Mouse (Mus musculus): ENCODE data around the gene Tia1.

The Tia1 gene

DNA sequence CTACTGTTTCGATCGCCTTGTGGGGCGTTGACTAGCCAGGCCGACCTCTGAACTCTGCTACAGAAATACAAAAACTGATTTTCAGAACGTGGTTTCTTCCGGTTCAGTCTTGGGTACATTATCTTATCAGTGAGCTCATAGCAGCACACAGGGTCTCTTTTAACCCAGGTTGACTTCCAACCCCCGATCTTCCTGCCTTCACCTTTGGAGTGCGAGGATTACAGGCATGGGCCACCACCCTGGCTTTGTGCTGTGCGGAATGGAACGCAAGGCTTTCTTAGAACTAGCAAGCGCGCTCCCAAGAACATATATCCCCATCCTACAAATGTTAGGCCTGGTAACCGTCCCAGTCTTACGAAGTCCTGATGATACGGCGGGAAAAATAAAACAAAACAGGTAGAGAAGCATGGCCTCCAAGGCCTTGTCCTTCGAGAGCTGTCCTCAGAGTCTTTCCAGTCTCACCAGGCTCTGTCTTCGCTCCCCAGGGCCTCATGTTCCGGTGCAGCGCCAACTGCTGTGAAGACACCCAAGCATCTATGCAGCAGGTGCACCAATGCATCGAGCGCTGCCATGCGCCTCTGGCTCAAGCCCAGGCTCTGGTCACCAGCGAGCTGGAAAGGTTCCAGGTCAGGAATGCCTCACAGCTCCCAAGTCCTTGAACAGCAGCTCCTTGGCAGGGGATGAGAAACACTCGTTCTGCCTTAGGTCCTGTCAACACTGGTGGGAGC, 37.7 kb upstream of the Tia1 start:
- TF ChIP-seq POU5F1 (IDR thresholded peaks at IDR 0.05; ENCODE audit: borderline replicate concordance, low read length) (no peak), CTCF (conservative IDR thresholded peaks at IDR 0.05; ENCODE audit: low read length) (no peak), NANOG (IDR thresholded peaks at IDR 0.05; ENCODE audit: borderline replicate concordance, low read length) (no peak)
- Histone ChIP-seq H3K4me1 (replicated peaks; ENCODE audit: low read depth, low read length) (peaks cover 46% of the 10 kb centered on the region), H3K9me3 (ENCODE audit: low read length) (no peaks in the 10 kb centered on the region), H3K36me3 (ENCODE audit: insufficient read depth, low read length) (peaks cover 35% of the 10 kb centered on the region), H3K4me3 (replicated peaks; ENCODE audit: low read length) (peak overlapping the region; percentile 96), H3K27me3 (ENCODE audit: insufficient read depth, low read length) (peaks cover 3% of the 10 kb centered on the region)

DNA sequence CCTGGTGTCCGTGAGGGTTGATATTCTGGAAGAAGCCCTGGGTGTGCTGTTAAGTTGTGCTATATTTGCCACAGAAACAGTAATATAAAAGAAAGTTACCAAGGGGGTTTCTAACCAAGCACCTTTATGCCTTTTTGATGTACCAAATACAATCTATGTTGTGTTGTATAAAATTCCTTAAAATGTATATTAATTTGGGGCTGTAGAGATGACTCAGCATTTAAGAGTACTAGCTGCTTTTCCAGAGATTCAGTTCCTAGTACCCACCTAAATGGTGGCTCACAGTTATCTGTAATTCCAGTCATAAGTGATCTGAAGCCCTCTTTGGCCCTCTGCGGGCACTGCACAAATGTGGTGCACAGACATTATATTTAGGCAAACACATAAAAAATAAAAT, 37.2 kb upstream of the Tia1 start:
- peaks cover 3% of the 10 kb centered on the region for H3K27me3 ChIP-seq (ENCODE audit: insufficient read depth, low read length)
- H3K4me1 ChIP-seq (replicated peaks; ENCODE audit: low read depth, low read length): peaks cover 46% of the 10 kb centered on the region
- H3K4me3 ChIP-seq (replicated peaks; ENCODE audit: low read length): peak overlapping the region; percentile 96
- H3K36me3 ChIP-seq (ENCODE audit: insufficient read depth, low read length): peaks cover 35% of the 10 kb centered on the region
- H3K9me3 ChIP-seq (ENCODE audit: low read length): no peaks in the 10 kb centered on the region
- TF ChIP-seq POU5F1 (IDR thresholded peaks at IDR 0.05; ENCODE audit: borderline replicate concordance, low read length): no peak
- no peak for TF ChIP-seq NANOG (IDR thresholded peaks at IDR 0.05; ENCODE audit: borderline replicate concordance, low read length)
- TF ChIP-seq CTCF (conservative IDR thresholded peaks at IDR 0.05; ENCODE audit: low read length): no peak

DNA sequence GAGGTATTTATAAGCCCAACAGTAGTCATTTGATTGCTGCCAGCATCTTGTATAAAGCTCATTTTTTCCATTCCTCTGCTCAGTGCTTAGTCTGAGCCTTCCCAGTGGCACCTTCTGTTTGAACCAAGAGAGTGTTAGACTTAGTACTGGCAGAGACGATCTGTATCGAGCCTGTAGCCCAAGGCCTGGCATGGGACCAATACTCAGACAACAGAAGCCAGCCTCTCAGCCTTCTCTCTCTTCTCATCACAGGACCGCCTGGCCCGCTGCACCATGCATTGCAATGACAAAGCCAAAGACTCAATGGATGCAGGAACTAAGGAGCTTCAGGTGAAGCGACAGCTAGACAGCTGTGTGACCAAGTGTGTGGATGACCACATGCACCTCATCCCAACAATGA, 35.5 kb upstream of the Tia1 start:
- Histone ChIP-seq H3K4me3 (replicated peaks; ENCODE audit: low read length) (no peak overlapping the region), H3K4me1 (replicated peaks; ENCODE audit: low read depth, low read length) (peaks cover 60% of the 10 kb centered on the region), H3K27me3 (ENCODE audit: insufficient read depth, low read length) (peaks cover 3% of the 10 kb centered on the region), H3K36me3 (ENCODE audit: insufficient read depth, low read length) (peaks cover 48% of the 10 kb centered on the region), H3K9me3 (ENCODE audit: low read length) (no peaks in the 10 kb centered on the region)
- TF ChIP-seq NANOG (IDR thresholded peaks at IDR 0.05; ENCODE audit: borderline replicate concordance, low read length): no peak
- TF ChIP-seq POU5F1 (IDR thresholded peaks at IDR 0.05; ENCODE audit: borderline replicate concordance, low read length): no peak

DNA sequence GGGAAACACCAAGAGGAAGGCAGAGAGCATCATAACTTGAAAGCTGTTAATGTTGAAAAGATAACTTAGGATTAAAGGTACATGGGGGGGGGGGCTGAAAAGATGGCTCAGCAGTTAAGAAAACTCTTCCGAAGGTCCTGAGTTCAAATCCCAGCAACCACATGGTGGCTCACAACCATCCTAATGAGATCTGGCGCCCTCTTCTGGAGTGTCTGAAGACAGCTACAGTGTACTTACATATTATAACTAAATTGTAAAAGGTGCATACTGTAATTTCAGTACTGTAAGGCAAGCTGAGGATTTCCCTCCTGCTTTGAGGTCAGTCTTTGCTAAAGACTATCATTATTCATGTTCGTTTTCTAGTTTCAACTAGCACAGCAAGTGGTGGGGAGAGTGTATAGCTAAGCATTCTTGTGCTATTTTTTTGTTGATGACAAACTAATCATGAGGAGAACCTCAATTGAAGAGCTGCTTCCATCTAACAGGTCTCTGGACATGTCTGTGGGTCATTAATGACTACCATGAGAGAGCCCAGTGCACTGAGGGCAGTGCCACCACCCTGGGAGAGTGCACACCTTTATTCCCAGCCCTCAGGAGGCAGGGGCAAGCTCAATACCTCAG, 33.8 kb upstream of the Tia1 start:
- H3K9me3 ChIP-seq (ENCODE audit: low read length): no peaks in the 10 kb centered on the region
- H3K4me3 ChIP-seq (replicated peaks; ENCODE audit: low read length): peak overlapping the region; percentile 100
- H3K36me3 ChIP-seq (ENCODE audit: insufficient read depth, low read length): peaks cover 63% of the 10 kb centered on the region
- no peaks in the 10 kb centered on the region for H3K27me3 ChIP-seq (ENCODE audit: insufficient read depth, low read length)
- peaks cover 60% of the 10 kb centered on the region for H3K4me1 ChIP-seq (replicated peaks; ENCODE audit: low read depth, low read length)
- no peak for TF ChIP-seq NANOG (IDR thresholded peaks at IDR 0.05; ENCODE audit: borderline replicate concordance, low read length)
- no peak for TF ChIP-seq POU5F1 (IDR thresholded peaks at IDR 0.05; ENCODE audit: borderline replicate concordance, low read length)
- TF ChIP-seq CTCF (conservative IDR thresholded peaks at IDR 0.05; ENCODE audit: low read length): peak; percentile 30

DNA sequence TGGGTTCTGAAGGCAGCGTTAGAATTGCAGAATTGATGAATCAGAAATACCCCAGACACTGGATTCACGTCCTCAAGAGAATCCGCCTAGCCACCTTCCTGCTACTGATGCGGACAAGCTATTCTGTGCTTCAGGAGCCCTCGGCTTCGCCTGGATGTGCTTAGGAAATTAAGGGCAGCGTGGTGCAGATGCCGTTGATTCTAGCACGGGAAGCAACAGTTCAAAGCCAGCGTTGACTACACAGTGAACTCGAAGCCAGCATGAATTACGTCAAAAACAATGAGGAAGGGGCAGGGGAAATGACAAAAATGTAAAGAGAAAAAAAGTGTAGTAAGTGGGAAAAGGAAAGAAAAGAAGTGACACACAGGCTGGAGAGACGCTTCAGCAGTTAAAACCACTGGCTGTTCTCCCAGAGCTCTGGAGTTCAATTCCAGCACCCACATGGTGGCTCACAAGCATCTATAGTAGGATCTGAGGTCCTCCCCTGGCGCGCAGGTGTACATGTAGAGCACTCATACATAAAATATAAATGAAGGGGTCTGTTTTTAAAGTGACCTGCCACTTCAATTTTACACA, 33.2 kb upstream of the Tia1 start, which contains the start of gene Snrpg:
TSS of gene Snrpg (plus strand) at position 541 of the 576 bp plus-strand sequence.
- Histone ChIP-seq H3K4me3 (replicated peaks; ENCODE audit: low read length) (peak within 1 kb of the TSS; percentile 100), H3K9me3 (ENCODE audit: low read length) (no peaks in the 10 kb centered on the region), H3K4me1 (replicated peaks; ENCODE audit: low read depth, low read length) (peaks cover 62% of the 10 kb centered on the region), H3K36me3 (ENCODE audit: insufficient read depth, low read length) (peaks cover 69% of the 10 kb centered on the region), H3K27me3 (ENCODE audit: insufficient read depth, low read length) (no peaks in the 10 kb centered on the region)
- TF ChIP-seq NANOG (IDR thresholded peaks at IDR 0.05; ENCODE audit: borderline replicate concordance, low read length) (no peak), CTCF (conservative IDR thresholded peaks at IDR 0.05; ENCODE audit: low read length) (no peak), POU5F1 (IDR thresholded peaks at IDR 0.05; ENCODE audit: borderline replicate concordance, low read length) (no peak)

DNA sequence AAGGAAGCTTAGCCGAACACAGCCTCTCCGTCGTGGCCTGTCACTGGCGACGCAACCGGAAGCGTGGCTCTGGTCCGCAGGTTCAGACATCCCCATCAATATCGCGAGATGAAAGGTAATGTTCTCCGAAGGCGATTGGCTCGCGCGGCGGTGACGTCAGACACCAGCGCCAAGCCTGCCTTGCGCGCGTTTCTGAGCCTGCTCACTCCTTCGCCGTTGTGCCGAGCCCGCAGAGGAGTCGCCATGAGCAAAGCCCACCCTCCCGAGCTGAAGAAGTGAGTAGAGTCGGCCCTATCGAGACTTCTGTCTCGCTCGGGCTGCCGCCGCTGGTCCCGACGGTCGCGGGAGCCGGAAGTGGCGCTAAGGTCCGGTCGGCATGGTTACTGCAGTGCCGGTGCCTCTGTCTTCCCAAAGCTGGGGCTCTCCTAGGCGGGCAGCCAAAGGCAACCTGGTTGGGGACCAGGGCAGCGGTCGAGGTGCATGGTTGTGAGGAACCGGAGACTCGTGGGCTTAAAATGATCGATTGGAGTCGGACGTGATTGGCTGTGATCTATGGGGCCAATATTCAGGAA, 32.6 kb upstream of the Tia1 start:
- peaks cover 61% of the 10 kb centered on the region for H3K4me1 ChIP-seq (replicated peaks; ENCODE audit: low read depth, low read length)
- no peaks in the 10 kb centered on the region for H3K27me3 ChIP-seq (ENCODE audit: insufficient read depth, low read length)
- peak overlapping the region; percentile 100 for H3K4me3 ChIP-seq (replicated peaks; ENCODE audit: low read length)
- TF ChIP-seq POU5F1 (IDR thresholded peaks at IDR 0.05; ENCODE audit: borderline replicate concordance, low read length) (no peak), CTCF (conservative IDR thresholded peaks at IDR 0.05; ENCODE audit: low read length) (no peak), NANOG (IDR thresholded peaks at IDR 0.05; ENCODE audit: borderline replicate concordance, low read length) (no peak)
- no peaks in the 10 kb centered on the region for H3K9me3 ChIP-seq (ENCODE audit: low read length)
- peaks cover 74% of the 10 kb centered on the region for H3K36me3 ChIP-seq (ENCODE audit: insufficient read depth, low read length)

DNA sequence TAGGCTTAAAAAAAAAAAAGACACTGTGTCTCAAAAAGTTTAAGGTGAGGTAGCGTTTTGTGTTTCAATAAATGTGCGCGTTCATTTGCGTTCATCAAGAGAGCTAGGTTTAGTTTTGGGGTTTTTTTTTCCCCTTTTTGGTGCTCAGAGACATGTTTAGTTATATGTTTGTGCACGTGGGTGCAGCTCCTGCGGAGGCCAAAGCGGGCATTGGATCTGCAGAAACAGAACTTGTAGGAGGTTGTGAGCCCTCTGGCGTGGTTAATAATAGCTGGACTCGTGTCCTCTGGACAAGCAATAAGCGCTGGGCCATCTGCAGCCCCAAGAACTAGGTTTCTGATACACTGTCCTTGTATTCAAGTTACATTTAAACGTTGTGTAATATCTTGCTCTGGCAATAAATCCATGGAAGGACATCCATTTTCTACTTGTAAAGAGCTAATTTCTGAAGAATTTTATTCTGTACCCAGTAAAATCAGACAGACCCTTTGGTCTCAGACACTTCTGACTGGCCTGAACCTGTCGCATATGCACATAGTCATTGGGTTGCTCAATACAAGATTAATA, 32.0 kb upstream of the Tia1 start:
- H3K9me3 ChIP-seq (ENCODE audit: low read length): no peaks in the 10 kb centered on the region
- H3K4me1 ChIP-seq (replicated peaks; ENCODE audit: low read depth, low read length): peaks cover 54% of the 10 kb centered on the region
- peak overlapping the region; percentile 100 for H3K4me3 ChIP-seq (replicated peaks; ENCODE audit: low read length)
- no peaks in the 10 kb centered on the region for H3K27me3 ChIP-seq (ENCODE audit: insufficient read depth, low read length)
- TF ChIP-seq NANOG (IDR thresholded peaks at IDR 0.05; ENCODE audit: borderline replicate concordance, low read length) (no peak), CTCF (conservative IDR thresholded peaks at IDR 0.05; ENCODE audit: low read length) (no peak), POU5F1 (IDR thresholded peaks at IDR 0.05; ENCODE audit: borderline replicate concordance, low read length) (no peak)
- peaks cover 74% of the 10 kb centered on the region for H3K36me3 ChIP-seq (ENCODE audit: insufficient read depth, low read length)

DNA sequence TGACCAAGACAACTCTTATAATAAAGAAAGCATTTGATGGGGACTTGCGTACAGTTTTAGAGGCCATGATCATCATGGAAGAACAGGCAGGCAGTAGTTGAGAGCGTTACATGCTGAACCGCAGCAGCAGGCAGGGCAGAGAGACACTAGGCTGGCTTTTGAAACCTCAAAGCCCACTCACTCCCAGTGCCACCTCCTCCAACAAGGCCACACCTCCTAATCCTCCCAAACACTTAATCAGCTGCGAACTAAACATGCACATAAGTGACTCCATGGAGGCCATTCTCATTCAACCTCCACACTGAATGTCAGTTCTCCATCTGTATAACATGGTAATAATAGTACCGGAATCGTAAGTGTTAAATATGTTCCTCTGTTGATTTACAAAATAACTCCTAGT, 30.5 kb upstream of the Tia1 start:
- TF ChIP-seq POU5F1 (IDR thresholded peaks at IDR 0.05; ENCODE audit: borderline replicate concordance, low read length): no peak
- no peak for TF ChIP-seq NANOG (IDR thresholded peaks at IDR 0.05; ENCODE audit: borderline replicate concordance, low read length)
- no peak for TF ChIP-seq CTCF (conservative IDR thresholded peaks at IDR 0.05; ENCODE audit: low read length)
- peaks cover 74% of the 10 kb centered on the region for H3K36me3 ChIP-seq (ENCODE audit: insufficient read depth, low read length)
- H3K9me3 ChIP-seq (ENCODE audit: low read length): no peaks in the 10 kb centered on the region

More for the DNA sequence above, 30.5 kb upstream of the Tia1 start:
- Histone ChIP-seq H3K4me1 (replicated peaks; ENCODE audit: low read depth, low read length) (peaks cover 40% of the 10 kb centered on the region), H3K4me3 (replicated peaks; ENCODE audit: low read length) (peak overlapping the region; percentile 100), H3K27me3 (ENCODE audit: insufficient read depth, low read length) (no peaks in the 10 kb centered on the region)
